ENCODE assay signal across 21 mouse cellular contexts in the genomic region with DNA sequence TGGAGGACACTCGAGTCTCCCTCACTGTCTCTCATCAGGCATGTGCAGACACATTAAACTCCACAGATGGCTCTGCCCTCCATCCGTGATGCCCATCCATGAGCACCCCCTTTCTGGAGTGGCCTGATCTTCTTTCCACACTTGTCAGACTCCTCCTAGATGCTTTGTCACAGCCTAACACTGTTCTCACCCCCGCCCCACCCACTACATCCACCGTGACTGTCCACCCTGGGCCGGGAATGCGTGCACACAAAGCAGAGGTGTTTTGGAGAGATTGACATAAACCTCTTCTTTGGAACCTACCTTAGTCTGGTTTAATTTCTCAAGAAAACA.
DNase-seq lines count a peak whose midpoint lies in the region; ATAC-seq and TF ChIP-seq lines count a peak whose summit lies in the region.
"Had no signal": no experiment of that assay in that cellular context is flagged by ENCODE, and none has a peak within 500 bp of the region (broad histone marks: within the 10 kb centered on the region; RNA-seq: fewer than 3 reads in every experiment).

No protein-coding gene starts in this region.

- H3K9ac ChIP-seq in hindbrain, postnatal 0 days (replicated peaks; ENCODE audit: low read length): no peak overlapping the region
- H3K9ac ChIP-seq: limb, embryonic 13.5 days; liver, embryonic 13.5 days; lung, embryonic 14.5 days had no signal

- 79% methylated on average over 6 of the region's 6 CpGs for WGBS in hindbrain, postnatal 0 days
- WGBS in hindbrain, embryonic 10.5 days: 88% methylated on average over 6 of the region's 6 CpGs

- H3K4me3 ChIP-seq in hindbrain, postnatal 0 days (ENCODE audit: low read length): no peak overlapping the region
- H3K4me3 ChIP-seq in hindbrain, embryonic 10.5 days: no peak overlapping the region
- H3K4me3 ChIP-seq: erythroblast, embryonic 14.5 days; limb, embryonic 13.5 days; liver, embryonic 13.5 days had no signal

- H3K9me3 ChIP-seq in hindbrain, postnatal 0 days (ENCODE audit: low read length): no peaks in the 10 kb centered on the region
- no peaks in the 10 kb centered on the region for H3K9me3 ChIP-seq in hindbrain, embryonic 10.5 days
- H3K9me3 ChIP-seq: limb, embryonic 13.5 days; liver, embryonic 13.5 days had no signal

- ATAC-seq in hindbrain, postnatal 0 days: peak; percentile 65; the same call in 1 of the 2 replicates
- ATAC-seq: intestine, embryonic 16.5 days had no signal

- TF ChIP-seq CTCF in hindbrain, postnatal 0 days (IDR thresholded peaks at IDR 0.05; ENCODE audit: low read depth): no peak

- intact Hi-C loops in heart, postnatal 25 days (cut with DNase I): no loop called here

- no peaks in the 10 kb centered on the region for H3K4me1 ChIP-seq in hindbrain, postnatal 0 days (ENCODE audit: insufficient read depth, low read length)
- H3K4me1 ChIP-seq in hindbrain, embryonic 10.5 days (replicated peaks): peaks cover 16% of the 10 kb centered on the region
- H3K4me1 ChIP-seq: liver, embryonic 13.5 days had no signal

- no peaks in the 10 kb centered on the region for H3K27me3 ChIP-seq in hindbrain, postnatal 0 days (ENCODE audit: insufficient read depth, low read length)
- H3K27me3 ChIP-seq in hindbrain, embryonic 10.5 days (ENCODE audit: insufficient read depth, poor library complexity, severe bottlenecking): no peaks in the 10 kb centered on the region
- H3K27me3 ChIP-seq: limb, embryonic 13.5 days; liver, embryonic 13.5 days had no signal

- peak; percentile 66 for DNase-seq in heart, adult 11 months
- DNase-seq in heart, postnatal 25 days (ENCODE audit: low spot score): no peak
- no peak for DNase-seq in hindbrain, postnatal 0 days (ENCODE audit: low spot score)
- DNase-seq in hindbrain, embryonic 10.5 days (ENCODE audit: low spot score): no peak
- DNase-seq in right cerebral cortex, postnatal 25 days: peak; percentile 2
- no peak for DNase-seq in right cerebral cortex, postnatal 36 days (ENCODE audit: low spot score in 2 of 2)
- no peak for DNase-seq in lung, postnatal 4 days
- DNase-seq: adrenal gland, adult 2 months; cerebellum, adult 9-10 months; gastrocnemius, postnatal 25 days; heart, postnatal 4 days; kidney, postnatal 36 days; layer of hippocampus, adult 9-11 months; liver, embryonic 13.5 days; lung, embryonic 14.5 days; lung, postnatal 36 days; thymus, postnatal 14 days had no signal

- no peak overlapping the region for H3K27ac ChIP-seq in hindbrain, postnatal 0 days
- no peak overlapping the region; the same call in 1 of the 2 replicates for H3K27ac ChIP-seq in hindbrain, embryonic 10.5 days
- H3K27ac ChIP-seq: limb, embryonic 13.5 days; liver, embryonic 13.5 days had no signal

- H3K4me2 ChIP-seq in hindbrain, postnatal 0 days (ENCODE audit: low read depth, low read length): no peak overlapping the region
- H3K4me2 ChIP-seq: heart, embryonic 11.5 days; limb, embryonic 13.5 days; liver, embryonic 13.5 days; lung, embryonic 14.5 days had no signal

- no peaks in the 10 kb centered on the region for H3K36me3 ChIP-seq in hindbrain, postnatal 0 days (ENCODE audit: insufficient read depth, low read length)
- no peaks in the 10 kb centered on the region for H3K36me3 ChIP-seq in hindbrain, embryonic 10.5 days
- H3K36me3 ChIP-seq: limb, embryonic 13.5 days; liver, embryonic 13.5 days had no signal

Comparison
In these comparisons a context has a peak if more than half of its experiments do, and no peak if none do; other contexts are left out.
1. DNase-seq: peak in heart, adult 11 months (single experiment) and right cerebral cortex, postnatal 25 days (single experiment); none in heart, postnatal 25 days (single experiment), hindbrain, postnatal 0 days (single experiment), hindbrain, embryonic 10.5 days (single experiment), right cerebral cortex, postnatal 36 days (0 of 2) and lung, postnatal 4 days (0 of 2).